Mouse (Mus musculus): ENCODE measurements around the gene Htr3b. TPM values are rescaled to one million over a fixed set of nuclear protein-coding genes. Genes with fewer than 3 reads are reported as not detected.

Htr3b gene
- 0.15 and 0.69 TPM in 2 replicates for polyA plus RNA-seq (2012; rRNA removed)

DNA sequence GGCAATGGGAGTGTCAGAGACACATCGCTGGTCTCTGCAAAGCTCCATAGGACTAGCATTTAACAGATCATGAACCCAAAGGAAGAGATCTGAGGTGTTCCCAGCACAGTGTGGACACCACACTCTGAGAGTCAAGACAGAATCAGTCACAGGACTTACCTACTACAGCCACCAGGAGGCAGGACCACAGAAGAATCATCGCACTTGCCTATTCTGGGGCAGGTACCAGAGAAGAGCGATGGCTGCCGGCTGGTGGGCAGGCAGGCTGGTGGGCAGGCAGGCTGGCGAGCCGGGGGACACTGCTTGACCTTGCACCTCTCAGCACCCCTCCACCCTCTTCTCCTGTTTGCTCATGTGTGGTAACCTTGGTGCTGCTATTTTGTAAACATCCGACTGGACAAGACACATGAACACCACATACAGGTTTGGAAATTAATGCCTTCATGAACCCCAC, at the start of gene Htr3b:
Gene Htr3b, minus strand, starts transcription at position 404 of the 454 bp plus-strand sequence.

DNA sequence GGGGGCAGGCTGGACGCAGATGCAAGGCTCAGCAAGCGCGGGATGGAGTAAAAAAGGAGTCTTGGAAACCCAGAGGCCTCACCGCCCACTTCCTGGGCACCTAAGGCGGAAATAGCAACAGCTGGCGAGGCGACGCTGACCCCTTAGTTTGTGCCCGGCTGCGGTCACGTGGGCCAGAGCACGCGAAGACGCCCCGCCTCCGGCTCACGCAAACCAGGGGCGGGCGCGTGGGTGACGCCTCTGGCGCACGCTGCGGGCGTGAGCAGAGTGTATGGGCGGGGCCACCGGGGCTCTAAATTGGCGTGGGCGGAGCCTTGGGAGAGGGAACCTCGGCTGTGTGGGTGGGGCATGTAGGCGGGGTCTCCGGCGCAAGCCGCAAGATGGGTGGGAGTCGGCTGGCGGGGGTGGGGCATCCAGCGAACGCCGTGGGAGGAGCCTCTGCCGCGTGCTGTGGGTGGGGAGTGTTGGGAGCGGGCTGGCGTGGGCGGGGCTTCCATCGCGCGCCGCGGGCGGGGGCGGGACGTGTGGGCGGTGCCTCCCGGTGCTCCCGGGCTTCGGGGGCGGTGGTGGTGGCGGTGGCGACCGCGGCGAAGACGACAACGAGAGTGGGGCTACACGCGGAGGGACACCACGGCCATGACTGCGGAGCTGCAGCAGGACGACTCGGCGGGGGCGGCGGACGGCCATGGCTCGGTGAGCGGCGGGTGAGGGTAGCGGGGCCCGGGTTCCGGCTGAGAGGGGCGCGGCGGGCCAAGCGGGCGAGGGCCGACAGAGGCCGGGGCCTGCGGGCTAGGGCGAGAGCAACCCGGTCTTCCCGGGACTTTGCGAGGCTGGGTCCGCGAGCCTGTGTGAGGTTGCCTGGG, 20.3 kb upstream of the Htr3b start, which contains the start of gene Usp28:
Gene Usp28, plus strand, starts transcription at position 531 of the 863 bp plus-strand sequence.

DNA sequence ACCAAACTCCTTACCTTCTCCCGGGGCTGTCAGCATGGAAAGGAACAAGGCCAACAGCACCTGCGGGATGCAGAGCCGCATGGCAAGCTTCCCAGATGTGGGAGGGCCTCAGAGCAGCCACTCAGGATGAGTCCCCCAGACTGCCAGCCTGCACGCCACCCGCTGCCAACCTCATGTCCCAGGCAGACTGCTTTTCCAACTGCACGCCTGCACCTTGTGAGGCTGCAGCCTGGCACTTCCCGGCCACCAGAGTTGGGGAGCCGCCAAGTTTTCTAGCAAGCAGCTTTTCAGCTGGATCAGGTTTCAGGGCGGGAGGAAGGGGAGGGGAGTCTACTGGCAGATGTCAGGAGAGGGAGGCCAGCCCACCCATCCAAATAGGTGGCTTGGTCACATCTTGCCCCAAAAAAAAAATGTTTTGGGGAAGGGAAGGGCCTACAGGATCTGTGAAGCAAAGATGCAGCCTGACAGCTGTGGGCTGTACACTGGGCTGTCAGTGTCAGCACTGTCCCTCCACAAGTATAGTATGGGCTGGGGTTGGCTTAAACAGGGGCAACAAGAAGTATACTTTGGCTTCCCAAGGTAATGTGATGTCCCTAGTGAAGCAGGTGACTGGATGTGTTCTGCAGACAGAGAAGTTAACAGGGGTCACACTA, 53.8 kb downstream of the Htr3b start, which contains the start of gene Htr3a:
Gene Htr3a, minus strand, starts transcription at position 215 of the 653 bp plus-strand sequence.

Other genes starting within 250 kb of the Htr3b start
- gene Zbtb16, start 128.8 kb downstream of the Htr3b start, polyA plus RNA-seq (2012; rRNA removed): 3.2 and 3.5 TPM in 2 replicates
- 2.9 and 4.0 TPM in 2 replicates for gene Htr3a, start 53.9 kb downstream of the Htr3b start, polyA plus RNA-seq (2012; rRNA removed)
- gene Usp28, start 20.4 kb upstream of the Htr3b start, polyA plus RNA-seq (2012; rRNA removed): 51.8 and 52.6 TPM in 2 replicates
- gene Zw10, start 90.6 kb upstream of the Htr3b start, polyA plus RNA-seq (2012; rRNA removed): 34.1 and 35.8 TPM in 2 replicates
- gene Tmprss5, start 116.3 kb upstream of the Htr3b start, polyA plus RNA-seq (2012; rRNA removed): 1.9 and 2.3 TPM in 2 replicates